Mouse (Mus musculus) thymus, postnatal 10 days (tissue): ENCODE measurements around the gene Pitx1.

Experiments used
- DNase-seq, 2 experiments: peaks; one replicate each; pipeline ENCODE4 v3.0.0; 2021; ENCODE audit warnings: low spot score in 2 of 2

Gene Pitx1

GRCm38 (mm10) chr13:55836142-55836625 is at the start of gene Pitx1:
TSS of gene Pitx1 (minus strand) at chr13:55836192.
- no peak for DNase-seq

- no peak for DNase-seq
Measured at GRCm38 (mm10) chr13:55881431-55882202, 45.6 kb upstream of the Pitx1 start.

- no peak for DNase-seq
Measured at GRCm38 (mm10) chr13:55878353-55878752, 42.4 kb upstream of the Pitx1 start.

- no peak for DNase-seq
Measured at GRCm38 (mm10) chr13:55871410-55871809, 35.4 kb upstream of the Pitx1 start.

GRCm38 (mm10) chr13:55870001-55870400 is 34.0 kb upstream of the Pitx1 start:
- no peak for DNase-seq

GRCm38 (mm10) chr13:55867540-55868103 is 31.6 kb upstream of the Pitx1 start:
- DNase-seq: no peak

- DNase-seq: no peak
Measured at GRCm38 (mm10) chr13:55860483-55860882, 24.5 kb upstream of the Pitx1 start.

GRCm38 (mm10) chr13:55858463-55858862 is 22.5 kb upstream of the Pitx1 start:
- DNase-seq: no peak

- no peak for DNase-seq
Measured at GRCm38 (mm10) chr13:55855793-55856192, 19.8 kb upstream of the Pitx1 start.

- DNase-seq: no peak
Measured at GRCm38 (mm10) chr13:55852205-55852604, 16.2 kb upstream of the Pitx1 start.

GRCm38 (mm10) chr13:55850726-55851125 is 14.7 kb upstream of the Pitx1 start:
- no peak for DNase-seq

- DNase-seq: no peak
Measured at GRCm38 (mm10) chr13:55848604-55849190, 12.7 kb upstream of the Pitx1 start.

- DNase-seq: no peak
Measured at GRCm38 (mm10) chr13:55847805-55848204, 11.8 kb upstream of the Pitx1 start.

GRCm38 (mm10) chr13:55843700-55844099 is 7.7 kb upstream of the Pitx1 start:
- no peak for DNase-seq

GRCm38 (mm10) chr13:55840223-55840622 is 4.2 kb upstream of the Pitx1 start:
- no peak for DNase-seq

- DNase-seq: no peak
Measured at GRCm38 (mm10) chr13:55836786-55837780, 1.1 kb upstream of the Pitx1 start.

- DNase-seq: no peak
Measured at GRCm38 (mm10) chr13:55835548-55836097, 369 bp downstream of the Pitx1 start.

- no peak for DNase-seq
Measured at GRCm38 (mm10) chr13:55834667-55835066, 1.3 kb downstream of the Pitx1 start.

- DNase-seq: no peak
Measured at GRCm38 (mm10) chr13:55833921-55834320, 2.1 kb downstream of the Pitx1 start.

GRCm38 (mm10) chr13:55832602-55833001 is 3.4 kb downstream of the Pitx1 start:
- no peak for DNase-seq

- DNase-seq: no peak
Measured at GRCm38 (mm10) chr13:55831722-55832160, 4.3 kb downstream of the Pitx1 start.
